Mouse (Mus musculus) CH12.LX (cell line): ENCODE results near the gene Kcnip4.

Experiments
- CTCF ChIP-seq, 2 experiments: IDR thresholded peaks in 1 of 2; conservative IDR thresholded peaks in 1 of 2; 2 replicates each; pipeline ENCODE4 v1.5.1; 2011 to 2012; ENCODE audit warnings: low read depth in 2 of 2, low read length in 2 of 2, improper control_type of control experiment in 1 of 2, inconsistent platforms in 1 of 2, mild to moderate bottlenecking in 1 of 2, moderate library complexity in 1 of 2
- EP300 ChIP-seq: IDR thresholded peaks from 2 replicates; pipeline ENCODE4 v1.6.1; 2011; ENCODE audit warnings: low read length, improper control_type of control experiment
- ZC3H11A ChIP-seq: IDR thresholded peaks from 2 replicates; pipeline ENCODE4 v1.6.1; 2012; ENCODE audit warnings: low read depth, mild to moderate bottlenecking, inconsistent platforms, low read length, improper control_type of control experiment
- ZMIZ1 ChIP-seq: IDR thresholded peaks from 2 replicates; pipeline ENCODE4 v1.6.1; 2012; ENCODE audit warnings: low read depth, mild to moderate bottlenecking, inconsistent platforms, low read length, improper control_type of control experiment

- no peak for TF ChIP-seq ZMIZ1
- TF ChIP-seq ZC3H11A = no peak
- TF ChIP-seq CTCF (conservative IDR thresholded peaks at IDR 0.05 in 1 of 2, IDR thresholded peaks at IDR 0.05 in 1 of 2; ENCODE audit: low read depth in 2 of 2, low read length in 2 of 2) = no peak
- no peak for TF ChIP-seq EP300
Observed at GRCm38 (mm10) chr5:49529362-49529761, 4.7 kb upstream of the Kcnip4 start.
